Mouse (Mus musculus) retina, embryonic 14.5 days (tissue): ENCODE measurements around the gene Gm5615.

Experiments
- DNase-seq: peaks from one replicate; pipeline ENCODE4 v3.0.0-alpha.2; 2015; ENCODE audit warnings: low spot score

Gene Gm5615

DNA sequence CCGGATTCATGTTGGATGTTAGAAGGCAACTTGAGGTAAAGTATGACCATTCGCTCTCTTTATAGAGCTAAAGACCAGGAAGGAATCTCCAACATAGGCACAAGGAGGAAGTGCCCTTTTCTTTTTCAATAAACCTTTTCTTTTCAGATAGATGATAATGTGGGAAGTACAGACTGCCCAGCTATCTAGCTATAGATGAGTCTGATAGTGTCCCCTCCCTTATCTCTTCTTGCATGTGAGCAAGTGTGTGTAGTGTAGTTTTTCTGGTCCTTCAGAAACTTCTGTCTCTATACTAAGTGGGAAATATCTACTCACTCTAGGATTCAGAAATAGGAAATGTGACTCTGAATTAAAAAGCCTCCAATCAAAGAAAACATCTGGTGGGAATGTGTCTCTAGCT is at the start of gene Gm5615:
Gene Gm5615 (minus strand): TSS at position 101 of the 400 bp plus-strand sequence.
- DNase-seq = no peak

DNA sequence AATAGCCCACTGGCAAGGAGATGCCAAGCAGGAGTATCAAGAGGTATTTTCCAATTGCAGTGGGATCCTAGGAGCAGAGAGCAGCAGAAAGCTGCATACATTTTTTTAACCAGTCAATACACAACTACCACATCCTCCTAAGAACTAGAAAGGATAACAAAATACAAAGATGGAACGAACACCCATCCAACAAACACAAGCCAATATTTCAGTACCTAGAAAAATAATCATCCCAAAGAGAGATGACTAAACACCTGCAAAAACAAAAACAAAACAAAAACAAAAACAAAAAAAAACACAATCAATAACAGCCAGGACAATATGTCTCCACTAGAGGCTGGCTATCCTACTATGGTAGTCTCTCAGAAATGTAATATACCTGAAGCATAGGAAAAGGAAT is 40.8 kb upstream of the Gm5615 start, which contains the start of gene Gm17689:
Gene Gm17689 (minus strand): TSS at position 101 of the 400 bp plus-strand sequence.
- no peak for DNase-seq

DNA sequence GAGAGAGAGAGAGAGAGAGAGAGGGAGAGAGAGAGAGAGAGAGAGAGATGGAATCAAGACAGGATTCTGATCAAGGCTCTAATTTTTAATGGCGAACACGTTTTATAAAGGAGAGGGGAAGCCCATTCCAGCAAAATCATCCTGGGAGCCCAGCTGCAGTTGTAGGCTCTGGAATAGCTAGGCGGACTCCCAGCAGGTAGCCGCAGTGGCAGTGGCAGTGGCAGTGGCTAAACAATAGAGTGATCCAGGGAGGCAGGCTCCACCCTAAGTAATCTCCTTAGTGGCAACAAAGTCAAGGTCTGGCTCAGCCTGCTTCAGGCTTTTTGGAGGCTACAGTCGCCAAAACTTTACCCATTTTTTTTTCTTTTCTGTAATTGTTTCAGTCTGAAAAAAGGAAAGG is 37.6 kb downstream of the Gm5615 start:
- no peak for DNase-seq

DNA sequence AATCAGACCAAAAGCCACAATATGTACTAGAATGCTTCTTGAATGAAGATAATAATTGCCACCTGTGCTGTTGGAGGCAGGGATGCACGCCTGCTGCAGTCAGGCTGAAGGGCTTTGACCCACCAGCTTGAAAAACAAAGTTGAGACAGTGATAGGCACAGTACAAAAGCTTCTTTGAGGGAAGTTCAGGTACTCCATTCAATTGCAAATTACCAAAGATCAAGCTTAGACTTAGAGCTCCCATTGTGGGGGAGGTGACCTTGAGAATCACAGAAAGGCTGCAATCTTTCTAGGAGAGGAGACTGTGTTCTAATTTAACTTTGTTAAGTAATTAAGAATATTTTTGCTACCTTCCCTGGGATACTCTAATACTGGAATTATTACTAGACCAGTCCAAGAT is 45.9 kb downstream of the Gm5615 start:
- no peak for DNase-seq

DNA sequence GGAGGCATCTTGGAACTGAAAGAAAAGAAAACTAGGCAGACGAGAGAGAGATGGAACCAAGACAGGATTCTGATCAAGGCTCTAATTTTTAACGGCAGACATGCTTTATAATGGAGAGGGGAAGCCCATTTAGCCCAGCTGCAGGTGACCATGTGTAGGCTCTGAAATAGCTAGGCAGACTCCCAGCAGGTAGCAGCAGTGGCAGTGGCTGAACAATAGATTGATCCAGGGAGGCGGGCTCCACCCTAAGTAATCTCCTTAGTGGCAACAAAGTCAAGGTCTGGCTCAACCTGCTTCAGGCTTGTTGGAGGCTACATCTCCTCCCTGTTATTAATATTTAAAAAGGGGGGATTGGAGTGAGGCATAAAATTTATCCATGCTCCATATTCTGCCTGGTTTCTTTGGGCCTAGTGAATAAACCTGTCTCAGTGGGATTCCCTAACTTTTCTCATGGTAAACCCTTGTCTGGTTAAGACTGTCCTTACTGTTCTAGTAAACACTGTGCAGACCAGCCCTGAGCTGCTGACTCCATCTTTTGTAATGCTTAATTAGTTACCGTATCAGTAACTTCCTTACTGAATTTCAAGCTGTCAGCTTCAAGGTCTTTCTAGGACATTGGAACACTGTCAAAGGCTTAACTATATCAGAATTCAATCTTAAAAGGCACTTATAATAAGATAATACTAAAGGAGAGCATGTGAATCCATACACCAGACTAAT is 47.1 kb downstream of the Gm5615 start:
- no peak for DNase-seq
